Mouse (Mus musculus): ENCODE results near the gene Bbs9. TPM values are rescaled to one million over a fixed set of nuclear protein-coding genes. Genes with fewer than 3 reads are reported as not detected.

The Bbs9 gene
- total and polyA plus RNA-seq, 3 experiments: 6.9 to 9.1 (median 7.8) TPM

DNA sequence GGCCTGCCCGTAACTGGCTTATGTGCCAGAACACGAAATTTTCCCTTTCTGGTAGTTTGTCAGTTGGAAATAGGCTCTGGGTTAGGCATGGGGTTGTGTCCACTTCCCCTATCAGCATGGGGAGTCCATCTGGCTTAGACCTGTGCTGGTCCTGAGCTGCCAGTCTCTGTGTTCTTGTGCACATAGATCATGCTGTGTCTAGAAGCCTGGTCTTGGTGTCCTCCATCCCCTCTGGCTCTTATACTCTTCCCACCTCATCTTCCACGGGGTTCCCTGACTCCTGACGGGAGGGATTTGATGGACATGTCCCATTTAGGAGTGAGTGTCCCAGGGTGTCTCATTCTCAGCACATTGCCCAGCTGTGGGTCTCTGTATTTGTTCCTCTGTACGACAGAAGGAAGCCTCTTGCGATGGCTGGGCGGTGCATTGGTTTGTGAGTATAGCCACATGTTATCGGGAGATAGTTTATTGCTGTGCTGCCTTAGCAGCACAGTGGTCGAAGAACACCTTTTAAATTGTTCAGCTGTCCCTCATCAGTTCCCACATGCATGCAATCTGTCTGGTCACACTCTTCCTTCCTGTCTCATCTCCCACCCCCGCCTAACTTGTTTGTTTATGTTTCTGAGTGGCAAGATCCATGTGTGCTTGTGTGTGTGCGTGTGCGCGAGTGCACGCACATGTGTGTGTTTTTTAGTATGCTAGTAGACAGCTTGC lies 101.1 kb downstream of the Bbs9 start:
- no peak for DNase-seq (ENCODE audit: extremely low read depth)
- no peaks in the 10 kb centered on the region for H3K9me3 ChIP-seq (replicated peaks; ENCODE audit: low read length)
- no peaks in the 10 kb centered on the region for H3K27me3 ChIP-seq (replicated peaks)
- in situ Hi-C loops (cut with MboI; ENCODE audit: low pct_ligation_motif_present, low pct_unique_long_range_greater_than_20kb, low sequenced_read_pairs): no loop called here
- peaks cover 0 to 15% of the 10 kb centered on the region in 2 experiments; a peak in 2 of 4 replicates for H3K4me1 ChIP-seq (ENCODE audit: control insufficient read depth in 1 of 2, insufficient read depth in 2 of 2)
- no peaks in the 10 kb centered on the region for H3K79me2 ChIP-seq (replicated peaks; ENCODE audit: control insufficient read depth, extremely low read depth, insufficient read depth, poor library complexity, severe bottlenecking)
- H3K4me2 ChIP-seq (ENCODE audit: insufficient read depth, low read depth, poor library complexity, severe bottlenecking): no peak overlapping the region
- TF ChIP-seq JUND (conservative IDR thresholded peaks at IDR 0.05; ENCODE audit: low read depth, low read length) (no peak), SIN3A (IDR thresholded peaks at IDR 0.05; ENCODE audit: low read length) (no peak), MAX (IDR thresholded peaks at IDR 0.05; ENCODE audit: low read length) (no peak), JUN (IDR thresholded peaks at IDR 0.05; ENCODE audit: insufficient read depth, low read depth, low read length) (no peak), MXI1 (IDR thresholded peaks at IDR 0.05; ENCODE audit: low read depth, low read length) (no peak), CTCF (conservative IDR thresholded peaks at IDR 0.05 in 1 of 2, IDR thresholded peaks at IDR 0.05 in 1 of 2; ENCODE audit: low read depth in 2 of 2, low read length in 2 of 2) (no peak), ZNF384 (IDR thresholded peaks at IDR 0.05; ENCODE audit: low read depth, low read length) (no peak), SMC3 (IDR thresholded peaks at IDR 0.05; ENCODE audit: low read depth, low read length) (no peak), HCFC1 (IDR thresholded peaks at IDR 0.05; ENCODE audit: low read depth, low read length) (no peak), NELFE (IDR thresholded peaks at IDR 0.05; ENCODE audit: low read depth, low read length) (no peak)
- dilution Hi-C loops (cut with MboI; ENCODE audit: extremely low pct_ligation_motif_present, extremely low pct_unique_long_range_greater_than_20kb, low sequenced_read_pairs): no loop called here
- peaks cover 0 to 2% of the 10 kb centered on the region in 2 experiments for H3K36me3 ChIP-seq (replicated peaks in 1 of 2; ENCODE audit: control insufficient read depth in 1 of 2, insufficient read depth in 1 of 2, low read length in 1 of 2)
- no peak overlapping the region for H3K9ac ChIP-seq (ENCODE audit: insufficient read depth, low read depth)
- no peak overlapping the region for H3K4me3 ChIP-seq (replicated peaks in 1 of 3; ENCODE audit: low read depth in 2 of 3, low read length in 2 of 3, poor library complexity in 1 of 3)
- no peak overlapping the region for H3K27ac ChIP-seq (ENCODE audit: insufficient read depth, low read depth)

- H3K4me1 ChIP-seq (ENCODE audit: control insufficient read depth in 1 of 2, insufficient read depth in 2 of 2): peaks cover 0 to 15% of the 10 kb centered on the region in 2 experiments; a peak in 2 of 4 replicates
- no peak overlapping the region for H3K4me3 ChIP-seq (replicated peaks in 1 of 3; ENCODE audit: low read depth in 2 of 3, low read length in 2 of 3, poor library complexity in 1 of 3)
- no peak overlapping the region for H3K4me2 ChIP-seq (ENCODE audit: insufficient read depth, low read depth, poor library complexity, severe bottlenecking)
- no peak for DNase-seq (ENCODE audit: extremely low read depth)
- dilution Hi-C loops (cut with MboI; ENCODE audit: extremely low pct_ligation_motif_present, extremely low pct_unique_long_range_greater_than_20kb, low sequenced_read_pairs): no loop called here
- H3K9ac ChIP-seq (ENCODE audit: insufficient read depth, low read depth): no peak overlapping the region
- TF ChIP-seq ZNF384 (IDR thresholded peaks at IDR 0.05; ENCODE audit: low read depth, low read length) (peak; percentile 51; the same call in 1 of the 2 replicates), POLR2A (IDR thresholded peaks at IDR 0.05; ENCODE audit: low read depth, low read length) (no peak)
- H3K36me3 ChIP-seq (replicated peaks in 1 of 2; ENCODE audit: control insufficient read depth in 1 of 2, insufficient read depth in 1 of 2, low read length in 1 of 2): peaks cover 0 to 2% of the 10 kb centered on the region in 2 experiments
- H3K9me3 ChIP-seq (replicated peaks; ENCODE audit: low read length): no peaks in the 10 kb centered on the region
- in situ Hi-C loops (cut with MboI; ENCODE audit: low pct_ligation_motif_present, low pct_unique_long_range_greater_than_20kb, low sequenced_read_pairs): no loop called here
- no peak overlapping the region for H3K27ac ChIP-seq (ENCODE audit: insufficient read depth, low read depth)
- H3K27me3 ChIP-seq (replicated peaks): no peaks in the 10 kb centered on the region
- no peaks in the 10 kb centered on the region for H3K79me2 ChIP-seq (replicated peaks; ENCODE audit: control insufficient read depth, extremely low read depth, insufficient read depth, poor library complexity, severe bottlenecking)
Measured at GRCm38 (mm10) chr9:22578266-22578665, 102.8 kb downstream of the Bbs9 start.

GRCm38 (mm10) chr9:22584221-22584620 lies 108.7 kb downstream of the Bbs9 start:
- no peak overlapping the region for H3K9ac ChIP-seq (ENCODE audit: insufficient read depth, low read depth)
- in situ Hi-C loops (cut with MboI; ENCODE audit: low pct_ligation_motif_present, low pct_unique_long_range_greater_than_20kb, low sequenced_read_pairs): no loop called here
- DNase-seq (ENCODE audit: extremely low read depth): no peak
- H3K4me3 ChIP-seq (replicated peaks in 1 of 3; ENCODE audit: low read depth in 2 of 3, low read length in 2 of 3, poor library complexity in 1 of 3): no peak overlapping the region
- TF ChIP-seq CTCF (conservative IDR thresholded peaks at IDR 0.05 in 1 of 2, IDR thresholded peaks at IDR 0.05 in 1 of 2; ENCODE audit: low read depth in 2 of 2, low read length in 2 of 2) (no peak), MAX (IDR thresholded peaks at IDR 0.05; ENCODE audit: low read length) (no peak), ZKSCAN1 (IDR thresholded peaks at IDR 0.05; ENCODE audit: borderline replicate concordance, low read depth, low read length) (no peak), E2F4 (IDR thresholded peaks at IDR 0.05; ENCODE audit: insufficient replicate concordance, low read depth, low read length) (no peak), SIN3A (IDR thresholded peaks at IDR 0.05; ENCODE audit: low read length) (no peak), CHD1 (IDR thresholded peaks at IDR 0.05; ENCODE audit: low read depth, low read length) (no peak), USF2 (conservative IDR thresholded peaks at IDR 0.05; ENCODE audit: low read depth, low read length) (no peak), BHLHE40 (IDR thresholded peaks at IDR 0.05; ENCODE audit: low read depth, low read length) (no peak), TBP (conservative IDR thresholded peaks at IDR 0.05; ENCODE audit: low read depth, low read length) (no peak), KAT2A (IDR thresholded peaks at IDR 0.05; ENCODE audit: insufficient replicate concordance, low read length) (no peak), USF1 (IDR thresholded peaks at IDR 0.05; ENCODE audit: low read depth, low read length) (no peak)
- peaks cover 0 to 2% of the 10 kb centered on the region in 2 experiments for H3K36me3 ChIP-seq (replicated peaks in 1 of 2; ENCODE audit: control insufficient read depth in 1 of 2, insufficient read depth in 1 of 2, low read length in 1 of 2)
- H3K9me3 ChIP-seq (replicated peaks; ENCODE audit: low read length): no peaks in the 10 kb centered on the region
- dilution Hi-C loops (cut with MboI; ENCODE audit: extremely low pct_ligation_motif_present, extremely low pct_unique_long_range_greater_than_20kb, low sequenced_read_pairs): no loop called here
- H3K79me2 ChIP-seq (replicated peaks; ENCODE audit: control insufficient read depth, extremely low read depth, insufficient read depth, poor library complexity, severe bottlenecking): no peaks in the 10 kb centered on the region
- H3K4me2 ChIP-seq (ENCODE audit: insufficient read depth, low read depth, poor library complexity, severe bottlenecking): no peak overlapping the region
- no peaks in the 10 kb centered on the region for H3K4me1 ChIP-seq (ENCODE audit: control insufficient read depth in 1 of 2, insufficient read depth in 2 of 2)
- H3K27me3 ChIP-seq (replicated peaks): no peaks in the 10 kb centered on the region
- no peak overlapping the region for H3K27ac ChIP-seq (ENCODE audit: insufficient read depth, low read depth)
